Mouse (Mus musculus) layer of hippocampus, adult 8-10 months (tissue): ENCODE results near the gene Hjurp. TPM values are rescaled to one million over a fixed set of nuclear protein-coding genes. Genes with fewer than 3 reads are reported as not detected.

Experiments
- DNase-seq, 2 experiments: peaks; one replicate each; pipeline ENCODE4 v3.0.0; 2022; ENCODE audit warnings: low spot score in 2 of 2
- total RNA-seq, 4 experiments: library from RNA; stranded (reverse); gene quantifications; 2 replicates each; pipeline ENCODE4 v1.2.4; 2022

The Hjurp gene
- total RNA-seq, 4 experiments from 2014 or later = 34.5 to 51.6 (median 42.5) TPM

- DNase-seq = no peak
Measured at GRCm38 (mm10) chr1:88282301-88282700, 4.9 kb upstream of the Hjurp start.

GRCm38 (mm10) chr1:88280006-88280690 is 2.7 kb upstream of the Hjurp start:
- DNase-seq = no peak

- DNase-seq = no peak
Measured at GRCm38 (mm10) chr1:88279111-88280005, 1.9 kb upstream of the Hjurp start.

DNA sequence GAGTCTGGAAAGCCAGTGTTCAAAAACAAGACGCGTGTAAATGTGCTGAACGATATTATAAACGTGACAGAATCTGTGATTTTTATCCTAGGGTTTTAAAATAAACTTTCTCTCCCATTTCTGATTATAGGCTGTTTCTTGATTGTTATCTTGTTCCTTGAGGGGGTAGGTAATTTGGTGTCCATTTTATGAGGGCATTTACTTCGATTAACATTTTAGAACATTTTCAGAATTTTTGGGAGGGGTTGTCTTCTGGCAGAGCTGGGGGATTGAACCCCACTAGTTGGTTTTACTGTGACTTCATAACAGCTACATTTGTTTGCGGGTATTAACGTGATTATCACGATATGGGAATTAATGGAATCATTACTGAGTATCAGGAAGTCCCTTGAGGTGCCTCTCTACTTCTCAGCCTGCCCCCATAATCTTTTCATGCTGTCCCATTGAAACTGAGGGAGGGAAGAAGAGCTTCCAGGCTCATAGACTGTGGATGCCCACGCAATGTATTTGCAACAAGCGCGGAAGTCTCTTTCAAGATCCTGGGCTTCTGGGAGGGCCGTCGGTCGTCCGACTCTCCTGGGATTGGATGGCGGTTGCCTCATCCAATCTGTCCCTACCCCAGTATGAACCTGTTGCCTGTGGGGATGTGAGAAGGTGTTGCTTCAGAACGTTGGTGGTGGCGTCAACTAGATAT is 532 bp upstream of the Hjurp start:
- DNase-seq = no peak

GRCm38 (mm10) chr1:88276524-88277097 is 822 bp downstream of the Hjurp start:
- no peak for DNase-seq

GRCm38 (mm10) chr1:88275698-88276523 is 1.5 kb downstream of the Hjurp start:
- DNase-seq = no peak

DNA sequence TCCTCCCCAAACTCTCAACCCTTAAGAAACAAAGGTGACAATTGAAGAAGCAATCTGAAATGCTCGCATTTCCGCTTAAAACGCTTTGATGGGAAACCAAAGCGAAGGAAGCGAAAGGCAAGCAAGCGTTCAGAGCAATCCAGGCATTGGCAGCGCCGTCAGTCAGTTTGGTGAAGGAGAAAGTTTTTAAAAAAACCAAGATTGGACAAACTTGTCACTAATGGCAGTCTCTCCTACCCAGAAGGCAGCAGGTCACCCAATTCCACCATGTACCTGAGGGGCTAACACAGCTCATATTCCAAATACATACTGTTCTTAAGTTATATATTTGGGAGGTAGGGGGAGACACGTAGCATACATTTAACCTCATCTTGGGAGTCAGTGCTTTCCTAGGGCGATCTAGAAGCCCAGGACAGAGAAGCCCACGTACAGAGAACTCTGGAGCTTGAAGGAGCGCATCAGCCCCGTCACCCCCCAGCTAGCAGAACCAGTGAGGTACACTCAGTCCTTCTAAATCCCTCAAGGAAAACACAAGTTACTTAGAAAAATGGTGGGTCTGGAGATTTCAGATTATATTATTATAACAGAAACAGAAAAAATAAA is 2.3 kb downstream of the Hjurp start:
- no peak for DNase-seq

DNA sequence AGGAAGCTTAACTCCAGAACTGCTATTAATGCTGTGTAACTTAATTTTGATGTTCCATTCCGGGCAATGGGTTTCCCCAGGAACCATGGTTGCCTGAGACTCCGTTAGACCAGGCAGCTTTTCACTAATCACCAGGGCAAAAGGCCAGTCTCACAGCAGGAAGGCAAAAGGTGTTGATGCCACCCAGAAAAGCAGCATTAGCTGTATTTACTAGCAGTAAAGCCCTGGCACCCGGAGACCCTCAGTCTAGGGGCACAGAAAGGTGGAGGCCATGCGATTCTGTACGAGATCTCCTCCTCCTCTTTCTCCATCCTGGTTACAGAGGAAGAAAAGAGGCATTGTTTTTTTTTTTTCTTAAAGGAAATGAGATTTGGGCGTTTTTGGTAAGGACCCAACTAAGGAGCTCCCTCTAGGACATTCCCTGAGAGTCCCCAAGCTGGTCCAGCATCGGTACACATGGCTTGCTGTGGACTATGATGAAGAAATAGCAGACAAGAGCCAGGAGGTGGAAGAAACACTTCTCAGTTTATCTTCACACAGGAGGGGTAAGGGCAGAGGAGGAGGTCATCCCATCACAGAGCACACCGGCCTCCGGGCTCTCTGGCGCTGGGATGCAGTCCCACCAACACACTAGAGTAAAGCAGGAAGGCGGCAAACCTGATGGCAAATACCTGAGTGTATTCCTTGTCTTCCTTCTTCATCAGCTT is 2.9 kb downstream of the Hjurp start:
- DNase-seq = no peak

DNA sequence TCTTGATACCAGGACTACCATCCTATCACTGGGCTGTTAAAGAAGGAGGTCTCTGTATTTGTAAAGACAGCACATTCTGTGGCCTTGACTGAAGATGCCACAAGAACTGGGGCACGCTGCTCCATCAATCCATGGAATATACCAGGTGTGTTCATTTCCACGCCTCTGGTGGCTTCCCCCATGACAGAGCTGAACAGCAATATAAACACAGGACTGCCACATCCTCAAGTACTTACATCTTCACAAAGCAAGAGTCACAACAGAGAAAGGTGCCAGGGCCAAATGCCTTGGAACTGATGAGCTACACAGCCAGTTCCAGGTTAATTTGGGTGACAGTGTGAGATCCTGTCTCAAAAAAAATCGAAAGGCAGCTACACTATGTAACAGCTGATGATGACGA is 3.6 kb downstream of the Hjurp start:
- no peak for DNase-seq

DNA sequence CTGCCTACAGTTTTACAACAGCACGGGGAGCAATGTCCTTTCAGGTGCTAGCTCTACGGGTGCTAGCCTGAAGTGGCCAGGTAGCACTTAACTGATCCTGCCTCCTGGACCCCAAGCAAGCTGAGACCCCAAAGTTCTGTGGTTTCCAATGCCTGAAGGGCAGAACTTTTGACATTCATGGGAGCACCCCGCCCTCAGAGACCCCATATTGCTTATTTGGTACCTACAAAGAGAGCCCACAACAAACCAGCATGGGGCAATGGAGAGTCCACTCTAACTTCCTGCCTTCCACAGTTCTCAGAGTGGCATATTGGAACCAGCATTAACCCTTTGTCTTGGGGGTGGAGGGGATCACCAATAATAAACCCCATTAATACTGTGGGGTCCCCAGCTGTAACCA is 4.1 kb downstream of the Hjurp start:
- DNase-seq = no peak

GRCm38 (mm10) chr1:88272851-88273250 is 4.6 kb downstream of the Hjurp start:
- no peak for DNase-seq

DNA sequence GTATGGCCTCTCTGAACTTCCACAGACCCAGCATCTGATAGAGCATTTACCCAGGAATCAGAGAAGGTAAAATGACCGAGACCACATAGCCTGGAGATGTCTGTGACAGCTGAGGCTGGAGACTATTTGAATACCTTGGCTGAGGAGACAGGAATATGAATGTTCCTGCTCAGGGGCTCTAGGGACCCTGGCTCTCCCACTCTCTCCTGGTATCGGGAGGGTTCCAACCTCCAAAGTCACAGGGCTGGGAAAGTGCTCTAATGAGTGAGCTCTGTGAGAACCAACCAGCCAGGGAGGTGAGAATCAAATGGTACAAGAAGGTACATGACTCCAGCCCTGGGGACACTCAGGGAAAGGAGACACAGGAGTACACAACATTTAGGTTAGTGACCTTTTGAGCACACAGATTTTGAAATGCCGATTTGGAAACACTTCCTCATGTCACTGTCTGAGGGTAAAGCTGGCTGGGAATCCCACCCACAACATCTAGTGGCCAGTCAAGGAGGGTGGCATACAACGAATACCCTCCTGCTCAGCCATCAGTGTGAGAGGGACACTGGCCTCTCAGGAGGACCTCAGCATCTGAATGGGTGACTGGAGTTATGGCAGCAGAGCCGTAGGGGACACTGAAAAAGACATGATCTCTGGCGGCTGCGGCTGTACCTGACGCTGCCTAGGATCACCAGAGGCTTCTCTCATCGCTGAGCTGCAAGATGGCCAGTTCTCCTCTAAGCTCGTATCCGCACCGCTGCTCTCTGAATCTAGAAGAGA is 7.7 kb downstream of the Hjurp start:
- no peak for DNase-seq

- no peak for DNase-seq
Measured at GRCm38 (mm10) chr1:88268070-88268469, 9.4 kb downstream of the Hjurp start.

- no peak for DNase-seq
Measured at GRCm38 (mm10) chr1:88267489-88267888, 9.9 kb downstream of the Hjurp start.

DNA sequence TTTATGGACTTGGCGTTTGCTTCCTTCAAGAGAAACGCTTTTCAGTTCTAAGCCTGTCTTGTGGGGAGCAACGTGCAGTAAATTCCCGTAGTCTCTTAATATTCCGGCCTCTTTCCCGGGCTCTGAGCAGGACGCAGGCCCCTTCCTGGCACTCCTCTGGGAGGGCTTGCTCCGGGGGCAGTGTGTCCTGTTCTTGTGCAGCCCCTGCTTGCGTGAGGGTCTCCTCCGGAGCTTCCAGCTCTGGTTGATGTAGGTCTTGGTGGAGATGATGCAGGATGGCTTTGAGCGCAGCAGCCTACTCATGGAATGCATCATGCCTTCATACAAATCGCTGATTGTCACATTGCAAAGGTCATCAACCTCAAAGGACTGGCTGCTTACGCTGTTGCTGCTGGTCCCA is 11.3 kb downstream of the Hjurp start:
- no peak for DNase-seq

- DNase-seq = no peak
Measured at GRCm38 (mm10) chr1:88264869-88265240, 12.6 kb downstream of the Hjurp start.

DNA sequence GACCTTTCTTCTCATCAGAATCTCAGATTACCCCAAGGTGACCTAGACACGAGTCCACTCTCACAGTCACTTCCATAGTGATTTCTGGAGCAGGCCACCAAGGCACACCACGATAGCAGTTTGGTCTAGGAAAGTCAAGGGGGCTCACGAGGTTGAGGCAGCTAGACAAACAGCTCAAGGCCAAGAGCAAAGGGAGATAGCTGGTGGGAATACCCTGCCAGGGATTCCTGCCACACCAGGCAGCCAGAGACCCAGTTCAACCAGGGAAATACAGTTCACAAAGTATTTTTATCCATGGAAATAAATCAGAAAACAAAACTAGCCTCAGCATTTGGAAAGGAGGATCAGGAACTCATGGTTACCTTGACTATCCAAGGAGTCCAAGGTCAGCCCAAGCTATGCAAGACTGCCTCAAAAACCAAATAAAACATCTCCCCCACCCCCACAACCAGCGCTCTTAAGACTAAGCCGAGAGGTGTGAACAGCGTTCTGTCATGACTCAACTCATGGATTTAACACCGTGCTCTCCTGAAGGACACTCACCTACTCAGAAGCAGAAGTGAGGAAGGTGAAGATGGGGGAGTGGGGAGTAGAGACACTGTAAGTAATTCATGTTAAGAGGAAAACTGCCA is 13.1 kb downstream of the Hjurp start:
- DNase-seq = no peak

GRCm38 (mm10) chr1:88263778-88264177 is 13.7 kb downstream of the Hjurp start:
- no peak for DNase-seq

GRCm38 (mm10) chr1:88262961-88263360 is 14.5 kb downstream of the Hjurp start:
- DNase-seq = no peak
